Mouse (Mus musculus): ENCODE results near the gene Plekhg5. TPM values are rescaled to one million over a fixed set of nuclear protein-coding genes. Genes with fewer than 3 reads are reported as not detected.
"Not testable (repeated sequence)": the region's sequence is repeated elsewhere in the genome, so short reads cannot be mapped to it uniquely, and the experiment has no call there.

Gene Plekhg5
- polyA plus RNA-seq (2017; shearing (Covaris generic)), result 1 to 10 TPM; 1.3 to 2.6 TPM

DNA sequence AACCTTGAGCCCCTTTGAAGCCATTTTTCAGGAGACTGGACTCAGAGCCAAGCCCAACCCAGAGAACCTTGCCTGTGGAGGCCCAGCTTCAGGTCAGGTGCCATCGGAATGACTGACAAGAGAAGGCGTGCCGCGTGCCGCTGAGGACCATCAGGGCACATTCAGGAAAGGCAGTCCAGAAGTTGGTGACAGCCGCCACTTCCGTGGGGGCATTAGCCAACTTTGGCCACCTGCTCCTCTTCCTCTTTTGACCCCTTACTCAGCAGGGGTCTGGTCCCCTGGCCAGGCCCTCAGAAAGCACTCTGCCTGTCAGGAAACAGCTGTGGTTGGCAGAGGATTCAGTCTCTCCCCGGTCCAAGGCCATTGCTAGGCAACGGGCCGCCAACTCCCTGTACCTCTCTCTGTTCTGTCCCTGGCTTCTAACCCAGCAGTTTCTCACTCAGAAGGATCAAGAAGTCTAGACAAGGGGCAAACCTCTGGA is at the start of gene Plekhg5:
Gene Plekhg5, plus strand, starts transcription at position 378 of the 481 bp plus-strand sequence.
- ATAC-seq, result no peak

- ATAC-seq, result no peak
These were observed 49.8 kb upstream of the Plekhg5 start for GRCm38 (mm10) chr4:152022506-152022905.

DNA sequence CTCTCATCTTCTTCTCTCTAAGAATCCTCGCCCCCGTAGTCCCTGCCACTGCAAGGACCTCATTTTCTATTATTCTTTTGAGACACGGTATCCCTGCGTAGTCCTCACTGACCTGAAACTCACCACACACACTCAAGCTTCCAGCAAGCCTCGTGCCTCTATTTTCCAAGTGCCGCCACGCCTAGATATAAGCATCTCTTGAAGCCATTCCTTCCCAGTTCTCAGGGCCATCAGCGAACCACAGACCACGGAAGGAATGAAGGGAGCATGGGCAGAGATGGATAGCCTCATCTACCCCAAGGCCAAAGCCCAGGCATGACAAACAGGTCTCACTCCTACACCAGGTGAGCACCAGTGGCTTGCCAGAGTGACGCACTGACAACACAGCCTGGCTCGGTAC is 47.8 kb upstream of the Plekhg5 start:
- no peak for ATAC-seq

DNA sequence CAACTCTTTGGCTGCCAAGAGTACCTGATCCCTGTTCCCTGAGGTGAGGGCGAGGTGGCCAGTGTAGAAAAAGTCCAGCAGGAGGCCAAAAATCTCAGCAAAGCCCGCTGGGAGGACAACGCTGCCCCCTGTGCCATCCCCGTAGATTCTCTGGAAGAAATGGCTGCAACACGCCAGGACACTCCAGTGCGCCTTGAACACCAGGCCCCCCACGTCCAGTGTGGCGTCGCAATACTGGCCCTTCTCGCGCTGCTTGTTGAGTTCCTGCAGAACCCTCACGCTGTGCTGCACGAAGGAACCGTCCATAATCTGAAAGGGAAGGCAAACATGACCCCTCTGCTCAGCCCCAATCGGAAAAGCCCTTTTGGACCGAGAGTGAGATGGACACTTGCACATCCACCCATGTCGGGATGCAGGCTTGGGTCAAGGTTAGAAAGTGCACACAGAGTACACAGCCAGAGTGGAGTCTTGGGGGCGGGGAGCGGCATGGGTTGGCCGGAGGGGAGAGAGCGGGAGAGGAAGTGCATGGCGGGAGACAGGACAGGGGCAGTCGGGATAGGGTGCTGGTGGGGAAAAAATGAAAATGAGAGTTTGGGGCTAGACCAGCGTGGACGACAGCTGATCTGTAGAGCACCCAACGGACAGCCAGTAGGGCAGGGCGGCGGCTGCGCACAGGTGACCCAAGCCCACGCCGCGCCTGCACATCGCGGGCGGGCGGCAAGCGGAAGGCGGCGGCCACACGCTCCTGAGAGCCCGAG is 45.4 kb upstream of the Plekhg5 start:
- ATAC-seq, result no peak

DNA sequence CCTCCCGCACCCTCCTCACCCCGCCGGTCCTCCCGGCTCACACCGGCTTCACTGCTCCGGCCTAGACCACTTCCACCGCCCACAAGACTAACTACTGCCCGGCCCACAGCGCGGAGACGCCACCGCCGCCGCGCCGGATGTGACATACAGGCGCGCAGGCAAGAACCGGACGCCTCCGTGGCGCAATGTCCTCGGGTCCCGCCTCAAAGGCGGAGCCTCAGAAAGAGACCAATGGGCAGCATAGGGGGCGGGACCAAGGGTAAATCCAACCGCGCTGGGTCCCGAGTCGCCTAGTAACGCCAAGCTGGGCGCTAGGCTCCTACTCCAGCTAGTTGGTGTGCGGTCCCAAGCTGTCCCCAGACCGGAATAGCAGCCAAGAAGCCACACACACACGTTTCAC is 44.8 kb upstream of the Plekhg5 start, which contains the start of gene Zbtb48:
Gene Zbtb48, minus strand, starts transcription at position 148 of the 400 bp plus-strand sequence.
- peak; percentile 99 for ATAC-seq

GRCm38 (mm10) chr4:152028456-152028855 is 43.8 kb upstream of the Plekhg5 start:
- ATAC-seq, result no peak

- no peak for ATAC-seq
These were observed 43.2 kb upstream of the Plekhg5 start for GRCm38 (mm10) chr4:152029087-152029486.

DNA sequence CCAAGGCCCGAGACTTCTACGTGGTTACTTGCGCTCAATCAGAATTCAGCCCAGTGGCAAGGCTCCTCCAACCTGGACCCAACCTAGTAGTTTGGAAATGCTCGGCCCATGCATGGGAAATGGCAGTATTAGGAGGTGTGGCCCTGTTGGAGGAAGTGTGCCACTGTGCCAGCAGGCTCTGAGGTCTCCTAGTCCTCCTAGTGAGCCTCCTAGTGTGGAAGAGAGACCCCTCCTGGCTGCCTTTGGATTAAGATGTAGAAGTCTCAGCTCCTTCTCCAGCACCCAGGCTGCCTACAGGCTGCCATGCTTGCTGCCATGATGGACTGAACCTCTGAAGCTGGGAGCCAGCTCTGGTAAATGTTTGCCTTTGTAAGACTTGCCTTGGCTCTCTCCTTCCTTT is 42.3 kb upstream of the Plekhg5 start:
- ATAC-seq, result no peak

DNA sequence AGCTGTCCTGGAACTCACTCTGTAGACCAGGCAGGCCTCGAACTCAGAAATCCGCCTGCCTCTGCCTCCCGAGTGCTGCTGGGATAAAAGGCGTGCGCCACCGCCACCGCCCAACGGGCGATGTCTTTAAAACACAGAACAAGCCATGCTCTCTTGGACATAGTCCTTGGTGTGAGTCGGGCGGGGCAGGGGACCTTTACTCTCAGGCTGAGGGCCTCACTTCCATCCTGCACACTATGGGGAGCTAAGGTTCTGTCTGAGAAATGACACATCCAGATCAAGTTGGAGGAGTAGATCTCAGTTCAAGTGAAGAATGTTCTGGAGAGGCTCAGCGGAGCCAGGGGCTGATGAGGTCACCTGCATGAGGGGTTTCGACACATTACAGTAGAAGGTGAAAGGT is 39.4 kb upstream of the Plekhg5 start:
- no peak for ATAC-seq

- not testable (repeated sequence) for ATAC-seq
These were observed 35.8 kb upstream of the Plekhg5 start for GRCm38 (mm10) chr4:152036464-152036863.

GRCm38 (mm10) chr4:152038225-152038984 is 33.9 kb upstream of the Plekhg5 start, which contains the start of gene Tas1r1:
Tas1r1 (minus strand) TSS chr4:152038568.
- no peak for ATAC-seq

- ATAC-seq, result peak; percentile 91
These were observed 33.1 kb upstream of the Plekhg5 start, which contains the start of gene Nol9 for GRCm38 (mm10) chr4:152038985-152039830. Nol9 (plus strand) TSS chr4:152039321.

GRCm38 (mm10) chr4:152039831-152040310 is 32.4 kb upstream of the Plekhg5 start:
- no peak for ATAC-seq

DNA sequence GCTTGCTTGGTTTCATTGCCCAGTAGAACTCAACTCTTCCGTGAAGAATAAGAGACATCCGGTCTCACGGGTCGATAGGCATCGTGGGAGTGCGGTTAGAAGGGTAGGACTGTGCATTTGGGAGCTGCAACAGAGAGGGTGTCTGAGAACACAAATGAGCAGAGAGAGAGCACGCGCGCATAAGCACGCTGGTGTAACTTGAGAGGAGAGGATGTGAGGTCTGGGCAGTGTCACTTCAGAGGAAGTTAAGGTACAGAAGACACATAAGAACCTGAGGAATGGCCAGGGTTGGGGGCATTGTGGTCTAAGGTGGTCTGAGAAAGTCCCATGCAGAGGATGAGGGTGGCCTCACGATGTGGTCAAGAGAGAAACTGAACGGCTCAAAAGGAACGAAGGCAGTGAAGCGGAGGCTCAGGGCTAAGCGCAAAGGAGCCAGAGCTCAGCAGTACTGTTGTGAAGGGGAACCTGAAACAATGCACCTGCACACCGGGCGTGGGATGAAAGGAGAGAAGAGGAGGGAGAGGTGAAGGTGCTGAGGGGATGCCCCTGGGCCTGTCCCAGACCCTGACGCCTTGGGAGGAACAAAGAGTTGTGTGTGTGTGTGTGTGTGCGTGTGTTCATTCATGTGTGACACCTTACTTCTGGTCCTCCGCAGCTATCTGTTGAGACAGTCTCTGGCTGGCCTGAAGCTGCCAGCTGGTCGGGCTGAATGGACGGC is 30.2 kb upstream of the Plekhg5 start:
- no peak for ATAC-seq

GRCm38 (mm10) chr4:152043171-152043570 is 29.1 kb upstream of the Plekhg5 start:
- no peak for ATAC-seq

DNA sequence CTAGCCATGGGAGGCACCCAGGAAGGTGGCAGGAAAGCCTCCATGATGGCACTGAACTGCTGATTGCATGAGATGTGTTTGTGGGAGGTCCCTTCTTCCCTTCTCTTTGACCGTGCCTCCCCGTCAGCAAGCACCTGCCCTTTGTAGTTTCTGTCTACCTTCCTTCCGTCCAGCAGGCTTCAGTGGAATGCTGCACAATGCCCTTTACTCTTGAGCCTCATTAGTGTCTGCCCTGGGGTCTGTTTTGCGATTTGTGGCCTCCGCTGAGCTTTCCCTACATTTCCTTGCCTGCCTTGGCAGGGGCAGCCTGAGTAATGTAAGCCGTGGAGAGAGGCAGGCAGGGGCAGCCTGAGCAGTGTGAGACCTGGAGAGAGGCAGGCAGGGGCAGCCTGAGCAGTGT is 27.7 kb upstream of the Plekhg5 start:
- no peak for ATAC-seq

- no peak for ATAC-seq
These were observed 9.7 kb upstream of the Plekhg5 start for GRCm38 (mm10) chr4:152062390-152063110.

GRCm38 (mm10) chr4:152067280-152067679 is 5.0 kb upstream of the Plekhg5 start:
- no peak for ATAC-seq

DNA sequence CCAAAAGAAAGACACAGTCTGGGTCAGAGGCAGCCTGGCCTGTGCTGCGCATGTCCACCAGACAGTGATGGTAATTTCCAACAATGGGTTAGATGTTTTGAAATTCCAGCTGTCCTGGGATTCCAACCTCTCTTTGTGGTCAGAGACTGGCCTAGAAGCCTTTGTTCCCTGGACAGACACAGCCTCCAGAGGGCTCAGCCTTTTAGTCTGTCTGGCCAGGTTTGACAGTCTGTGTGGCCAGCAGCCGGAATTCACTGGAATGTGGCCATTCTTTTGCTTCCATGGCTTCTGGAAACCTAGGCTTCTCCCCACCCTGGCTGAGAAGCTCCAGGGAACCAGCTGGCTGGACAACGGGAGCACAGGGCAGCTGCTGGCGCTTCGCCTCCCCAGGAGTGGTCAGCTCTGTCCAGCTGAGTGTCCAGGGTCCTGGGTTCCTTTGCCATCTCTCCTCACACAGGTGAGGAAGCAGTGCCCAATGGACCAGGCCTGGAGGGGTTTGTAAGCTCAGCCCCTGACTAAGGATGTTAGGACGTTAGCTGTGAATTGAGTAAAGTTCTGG is 4.1 kb upstream of the Plekhg5 start:
- ATAC-seq, result no peak

DNA sequence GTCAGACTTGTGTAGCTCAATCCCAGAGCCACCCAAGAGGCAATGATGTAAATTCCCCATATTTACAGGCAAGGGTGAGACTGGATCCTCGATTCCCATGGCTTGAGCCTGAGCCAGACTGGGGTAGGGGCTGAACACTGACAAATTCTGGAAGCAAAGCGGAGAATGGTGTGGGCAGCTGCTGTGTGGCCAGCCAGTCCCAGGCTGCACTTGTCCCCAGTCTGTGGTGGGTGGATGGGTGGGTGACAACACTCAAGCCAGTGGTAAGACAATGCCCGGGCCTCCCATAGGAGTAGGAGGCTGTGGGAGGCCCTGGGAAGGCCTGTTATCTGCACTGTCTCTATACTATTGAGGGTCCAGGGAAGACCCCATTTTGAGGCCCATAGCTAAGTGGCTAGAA is 3.1 kb upstream of the Plekhg5 start:
- ATAC-seq, result no peak

Measured in activated CD4-positive, CD25-positive, alpha-beta regulatory T cell, adult 4 months (primary cell).